Mouse (Mus musculus): ENCODE data around the gene Unc45a. TPM values are rescaled to one million over a fixed set of nuclear protein-coding genes. Genes with fewer than 3 reads are reported as not detected.

The Unc45a gene
- polyA plus RNA-seq, 2 experiments from 2014 or later = 38.1 to 79.1 TPM

- no peak for ATAC-seq
These were observed 60.8 kb downstream of the Unc45a start for GRCm38 (mm10) chr7:80280032-80280431.

- ATAC-seq = no peak
These were observed 64.4 kb downstream of the Unc45a start for GRCm38 (mm10) chr7:80276374-80276773.

Other genes starting within 250 kb of the Unc45a start
- gene Idh2, start 225.6 kb downstream of the Unc45a start, polyA plus RNA-seq (2017; shearing (Covaris generic)) = 10 to 100 TPM; 22.4 to 23.9 TPM
- 10 to 100 TPM; 19.2 to 26.0 TPM for gene Sema4b, start 154.2 kb downstream of the Unc45a start, polyA plus RNA-seq (2017; shearing (Covaris generic))
- gene Cib1, start 108.2 kb downstream of the Unc45a start, polyA plus RNA-seq (2017; shearing (Covaris generic)) = 10 to 100 TPM; 86.5 to 98.1 TPM
- gene Gdpgp1, start 108.1 kb downstream of the Unc45a start, polyA plus RNA-seq (2017; shearing (Covaris generic)) = 10 to 100 TPM in 1 of 2 experiments, 1 to 10 TPM in 1; 8.4 to 11.4 TPM
- under 1 TPM in 1 of 2 experiments, not detected in 1; 0.94 TPM for gene Ttll13, start 94.6 kb downstream of the Unc45a start, polyA plus RNA-seq (2017; shearing (Covaris generic))
- 10 to 100 TPM; 28.9 to 34.0 TPM for gene Ngrn, start 79.8 kb downstream of the Unc45a start, polyA plus RNA-seq (2017; shearing (Covaris generic))
- gene Vps33b, start 71.4 kb downstream of the Unc45a start, polyA plus RNA-seq (2017; shearing (Covaris generic)) = 10 to 100 TPM; 28.9 to 44.3 TPM
- gene Prc1, start 46.6 kb downstream of the Unc45a start, polyA plus RNA-seq (2017; shearing (Covaris generic)) = 10 to 100 TPM; 16.9 to 30.3 TPM
- 1 to 10 TPM; 6.0 to 6.1 TPM for gene Rccd1, start 16.6 kb downstream of the Unc45a start, polyA plus RNA-seq (2017; shearing (Covaris generic))
- 1 to 10 TPM; 6.9 to 7.2 TPM for gene Hddc3, start 2.1 kb upstream of the Unc45a start, polyA plus RNA-seq (2017; shearing (Covaris generic))
- 10 to 100 TPM; 10.4 to 22.3 TPM for gene Man2a2, start 30.4 kb upstream of the Unc45a start, polyA plus RNA-seq (2017; shearing (Covaris generic))
- 1 to 10 TPM in 1 of 2 experiments, under 1 TPM in 1; 0.11 to 2.5 TPM for gene Fes, start 46.9 kb upstream of the Unc45a start, polyA plus RNA-seq (2017; shearing (Covaris generic))
- 1 to 10 TPM; 5.5 to 7.3 TPM for gene Furin, start 64.4 kb upstream of the Unc45a start, polyA plus RNA-seq (2017; shearing (Covaris generic))
- 1 to 10 TPM; 6.1 to 8.8 TPM for gene Blm, start 194.1 kb upstream of the Unc45a start, polyA plus RNA-seq (2017; shearing (Covaris generic))